Mouse (Mus musculus): ENCODE measurements at regions not wholly inside any gene's neighbourhood (a gene's known extent, or its start where the extent isn't known, plus 50 kb on each side); places are given as distances from the start of the nearest gene placed in this dataset.

DNA sequence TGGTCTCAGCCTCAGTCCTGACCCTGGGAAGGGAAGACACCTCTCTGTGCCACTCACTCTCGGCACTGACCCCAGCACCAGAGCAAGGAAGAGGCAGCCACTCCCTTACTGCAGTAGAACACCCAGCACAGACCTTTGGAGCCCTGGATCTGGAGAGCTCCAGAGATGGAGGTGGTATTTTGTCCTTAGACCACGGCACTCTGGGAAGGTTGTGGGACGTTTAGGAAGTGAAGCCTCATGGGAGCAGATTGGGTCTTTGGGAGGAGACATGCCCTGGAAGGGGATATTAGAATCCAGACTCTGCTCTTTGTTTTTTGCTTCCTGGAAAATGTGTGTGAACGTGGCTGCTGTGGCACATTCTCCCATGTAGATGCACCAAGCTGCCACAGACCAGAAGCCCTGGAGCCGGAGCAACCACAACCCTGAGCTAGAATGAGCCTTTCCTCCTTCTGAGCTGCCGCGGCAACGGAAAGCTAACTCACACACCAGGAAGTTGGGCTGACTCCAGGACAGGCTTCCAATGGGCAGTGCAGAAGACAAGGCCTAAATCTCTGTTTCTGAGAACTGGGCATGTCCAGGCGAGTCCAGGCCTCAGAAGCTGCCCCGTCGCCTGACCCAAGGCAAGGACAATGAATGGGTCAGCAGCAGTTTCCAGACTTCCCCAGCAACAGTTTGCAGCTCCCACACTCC is 356.9 kb upstream of the Kcnab2 start:
- no peak for ATAC-seq (replicated peaks; ENCODE audit: insufficient number of reproducible peaks, insufficient read depth, low FRiP score, low read depth)
- no peaks in the 10 kb centered on the region for H3K4me1 ChIP-seq (replicated peaks)
- 67% methylated on average over 11 of the region's 11 CpGs for WGBS

DNA sequence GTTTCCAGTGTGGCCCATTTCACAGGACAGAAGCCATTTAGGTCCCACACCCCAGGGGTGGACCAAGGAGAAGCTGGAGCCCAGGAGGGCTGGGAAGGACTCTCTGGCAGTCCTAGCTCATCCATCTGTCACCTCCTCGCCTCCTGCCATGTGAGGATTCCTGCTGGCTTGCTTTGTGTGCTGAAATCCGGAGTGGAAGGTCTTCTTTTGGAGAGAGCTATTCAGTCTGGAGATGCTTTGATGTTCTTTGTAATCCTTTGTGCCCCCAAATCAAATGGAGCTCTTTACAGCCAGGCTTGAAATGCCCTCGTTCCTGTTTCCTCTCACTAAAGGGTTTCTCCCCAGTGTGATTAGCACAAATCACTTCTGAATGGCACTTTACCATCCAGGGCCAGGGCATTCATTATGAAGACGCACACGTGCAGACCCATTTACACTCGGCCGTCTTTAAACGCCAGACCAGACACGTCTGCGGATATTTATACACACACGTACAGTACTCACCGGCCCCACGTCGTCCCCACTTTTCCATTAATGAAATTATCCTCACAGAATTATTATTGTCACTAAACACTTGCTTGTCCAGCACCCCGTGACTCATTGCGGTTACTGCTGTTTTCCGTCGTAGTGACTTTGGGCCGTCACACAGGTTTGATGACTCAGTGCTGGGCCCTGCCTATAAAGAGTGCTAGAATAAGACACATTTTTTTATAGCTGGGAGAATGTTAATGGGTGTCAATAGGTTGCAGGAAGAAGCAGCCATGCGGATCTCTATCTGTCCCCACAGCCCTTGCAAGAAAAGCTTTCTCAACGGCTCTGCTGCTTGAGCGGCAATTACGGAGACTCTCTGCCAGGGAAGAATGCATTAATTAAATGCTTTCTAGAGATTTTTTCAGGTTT is 356.0 kb upstream of the Kcnab2 start:
- Histone ChIP-seq H3K9me3 (replicated peaks) (no peaks in the 10 kb centered on the region; the same call in 1 of the 2 replicates), H3K36me3 (no peaks in the 10 kb centered on the region), H3K27ac (no peak overlapping the region), H3K4me2 (no peak overlapping the region), H3K9ac (no peak overlapping the region), H3K4me3 (no peak overlapping the region), H3K27me3 (no peaks in the 10 kb centered on the region), H3K4me1 (replicated peaks) (no peaks in the 10 kb centered on the region)
- ATAC-seq (replicated peaks; ENCODE audit: insufficient number of reproducible peaks, insufficient read depth, low FRiP score, low read depth) = no peak
- 59% methylated on average over 23 of the region's 23 CpGs for WGBS

More for the DNA sequence above, 356.9 kb upstream of the Kcnab2 start:
- Histone ChIP-seq H3K36me3 (no peaks in the 10 kb centered on the region), H3K27ac (no peak overlapping the region), H3K4me3 (no peak overlapping the region), H3K27me3 (no peaks in the 10 kb centered on the region), H3K4me2 (no peak overlapping the region), H3K9ac (no peak overlapping the region), H3K9me3 (replicated peaks) (no peaks in the 10 kb centered on the region; the same call in 1 of the 2 replicates)

DNA sequence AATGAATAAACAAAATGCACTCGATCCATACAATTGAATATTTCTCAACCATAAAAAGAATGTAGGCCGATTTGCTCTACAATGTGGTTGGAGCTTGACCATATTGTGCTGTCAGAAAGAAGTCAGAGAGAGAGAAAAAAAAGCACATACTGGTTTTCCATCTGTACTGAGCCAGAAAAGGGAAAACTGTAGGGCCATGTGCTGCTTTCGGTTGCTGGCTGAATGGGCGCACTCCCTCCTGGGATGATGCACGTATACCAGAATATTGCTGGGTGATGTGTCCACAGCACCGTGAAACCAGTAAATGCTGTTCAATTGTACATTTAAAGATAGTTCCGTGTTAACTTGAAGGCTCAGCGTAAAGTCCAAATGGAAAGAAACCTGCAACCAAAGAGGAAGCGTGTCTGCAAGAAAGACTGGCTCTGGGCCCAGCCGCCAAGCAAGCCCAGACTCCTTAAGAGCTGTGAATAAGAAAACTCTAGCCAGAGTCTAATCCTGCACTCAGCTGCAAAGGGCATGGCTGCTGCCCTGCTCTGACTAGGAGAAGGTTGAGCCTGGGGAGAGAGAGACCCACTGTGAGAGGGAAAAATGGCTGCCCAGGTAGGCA is 355.2 kb upstream of the Kcnab2 start:
- Histone ChIP-seq H3K4me1 (replicated peaks) (no peaks in the 10 kb centered on the region), H3K9me3 (replicated peaks) (peaks cover 4% of the 10 kb centered on the region; the same call in 1 of the 2 replicates), H3K9ac (no peak overlapping the region), H3K36me3 (no peaks in the 10 kb centered on the region), H3K27ac (no peak overlapping the region), H3K27me3 (no peaks in the 10 kb centered on the region), H3K4me2 (no peak overlapping the region), H3K4me3 (no peak overlapping the region)
- no peak for ATAC-seq (replicated peaks; ENCODE audit: insufficient number of reproducible peaks, insufficient read depth, low FRiP score, low read depth)
- WGBS = 83% methylated on average over 10 of the region's 10 CpGs

DNA sequence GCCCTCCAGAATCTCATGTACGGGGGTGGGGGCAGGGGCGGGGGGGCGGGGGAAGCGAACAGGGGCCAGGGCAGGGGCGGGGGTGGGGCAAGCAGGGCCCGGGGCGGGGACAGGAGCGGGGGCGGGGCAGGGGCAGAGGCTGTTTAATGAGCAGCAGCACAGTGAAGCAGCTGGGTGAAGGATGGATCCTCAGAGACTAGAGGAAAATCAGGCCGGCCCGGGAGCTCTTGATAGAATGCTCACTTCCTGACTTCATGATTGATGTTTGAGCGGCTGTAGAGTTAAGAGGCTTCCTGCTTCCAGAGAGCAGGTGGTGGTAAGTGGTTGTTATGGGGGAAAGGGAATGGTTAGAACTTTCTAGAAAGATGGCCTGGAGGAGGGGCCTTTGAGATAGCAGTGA is 347.5 kb upstream of the Kcnab2 start:
- no peaks in the 10 kb centered on the region for H3K4me1 ChIP-seq (replicated peaks)
- 32% methylated on average over 12 of the region's 12 CpGs for WGBS
- no peaks in the 10 kb centered on the region for H3K36me3 ChIP-seq
- no peak overlapping the region for H3K27ac ChIP-seq
- no peak overlapping the region for H3K9ac ChIP-seq
- no peak overlapping the region for H3K4me2 ChIP-seq
- no peak overlapping the region for H3K4me3 ChIP-seq
- ATAC-seq (replicated peaks; ENCODE audit: insufficient number of reproducible peaks, insufficient read depth, low FRiP score, low read depth) = no peak
- H3K9me3 ChIP-seq (replicated peaks) = peaks cover 9% of the 10 kb centered on the region; the same call in 1 of the 2 replicates
- H3K27me3 ChIP-seq = no peaks in the 10 kb centered on the region

DNA sequence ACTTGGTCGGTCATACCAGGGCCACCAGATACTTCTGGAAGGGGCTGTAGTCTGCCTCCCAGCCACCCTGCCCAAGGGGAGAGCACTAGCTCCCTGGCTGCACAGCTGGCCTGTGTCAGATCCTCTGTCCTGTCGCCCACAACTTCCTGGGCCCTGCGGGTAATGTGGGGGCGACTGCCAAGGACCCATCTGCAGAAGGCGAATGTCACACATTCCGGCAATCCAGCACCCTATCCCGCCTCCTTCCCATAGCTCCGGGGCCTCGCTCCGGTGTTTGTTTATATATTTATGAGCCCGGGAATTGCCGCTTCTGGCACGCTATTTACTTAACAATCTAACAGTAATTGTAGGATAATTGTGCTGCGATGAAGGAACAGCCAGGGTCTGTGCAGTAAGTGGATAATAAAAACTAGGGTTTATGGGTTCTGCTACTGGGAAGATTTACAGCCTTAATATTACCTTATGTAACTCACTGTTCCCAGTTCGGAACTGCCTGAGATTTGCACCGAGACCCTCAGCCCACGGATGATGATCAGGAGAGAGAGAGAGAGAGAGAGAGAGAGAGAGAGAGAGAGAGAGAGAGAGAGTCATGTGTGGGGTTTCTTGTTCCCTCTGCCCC is 338.6 kb upstream of the Kcnab2 start:
- Histone ChIP-seq H3K4me1 (replicated peaks) (no peaks in the 10 kb centered on the region), H3K4me3 (no peak overlapping the region), H3K27me3 (no peaks in the 10 kb centered on the region), H3K9me3 (replicated peaks) (no peaks in the 10 kb centered on the region), H3K36me3 (no peaks in the 10 kb centered on the region), H3K4me2 (no peak overlapping the region), H3K9ac (no peak overlapping the region), H3K27ac (no peak overlapping the region)
- no peak for ATAC-seq (replicated peaks; ENCODE audit: insufficient number of reproducible peaks, insufficient read depth, low FRiP score, low read depth)
- WGBS = 67% methylated on average over 17 of the region's 17 CpGs

DNA sequence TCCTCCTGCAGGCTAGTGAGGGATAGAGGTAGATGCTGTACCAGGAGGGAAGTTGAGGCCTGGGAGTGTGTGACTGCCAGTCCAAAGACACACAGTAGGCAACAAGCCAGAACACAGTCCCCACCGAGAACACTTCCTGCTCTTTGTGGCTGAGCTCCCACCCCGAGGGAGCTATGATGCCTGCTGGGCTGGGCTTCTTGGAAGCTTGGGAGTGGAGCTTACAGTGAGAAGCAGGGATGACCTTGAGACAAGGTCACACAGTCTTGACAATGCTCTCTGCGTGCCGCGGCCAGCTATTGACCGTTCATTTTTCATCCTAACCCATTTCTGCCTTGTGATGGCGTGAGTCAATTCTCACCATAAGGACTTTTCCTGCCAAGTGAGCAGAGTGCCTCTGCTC is 328.9 kb upstream of the Kcnab2 start:
- ATAC-seq (replicated peaks; ENCODE audit: insufficient number of reproducible peaks, insufficient read depth, low FRiP score, low read depth) = no peak
- Histone ChIP-seq H3K4me2 (no peak overlapping the region), H3K36me3 (no peaks in the 10 kb centered on the region), H3K27me3 (no peaks in the 10 kb centered on the region), H3K4me3 (no peak overlapping the region), H3K4me1 (replicated peaks) (no peaks in the 10 kb centered on the region), H3K9me3 (replicated peaks) (no peaks in the 10 kb centered on the region), H3K9ac (no peak overlapping the region), H3K27ac (no peak overlapping the region)
- WGBS = 76% methylated on average over 7 of the region's 7 CpGs

DNA sequence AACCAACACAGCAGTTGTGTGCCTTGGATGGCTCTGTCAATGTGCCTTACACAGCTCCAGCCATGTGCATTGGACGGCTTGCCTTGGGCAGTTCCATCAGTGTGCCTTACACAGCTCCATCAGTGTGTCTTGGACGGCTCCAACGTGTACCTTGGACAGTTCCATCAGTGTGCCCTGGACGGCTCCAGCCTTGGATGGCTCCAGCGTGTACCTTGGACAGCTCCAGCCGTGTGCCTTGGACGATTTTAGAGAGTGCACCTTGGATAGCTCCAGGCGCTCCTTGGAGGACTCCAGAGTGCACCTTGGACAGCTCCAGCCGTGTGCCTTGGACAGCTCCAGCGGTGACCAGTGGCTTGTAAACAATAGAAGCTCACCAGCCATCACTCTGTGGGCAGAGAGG is 321.7 kb upstream of the Kcnab2 start:
- no peaks in the 10 kb centered on the region for H3K36me3 ChIP-seq
- H3K9me3 ChIP-seq (replicated peaks) = 0 out of 2 replicates have a peak, but pooled peaks cover 4% of the 10 kb centered on the region
- H3K4me1 ChIP-seq (replicated peaks) = no peaks in the 10 kb centered on the region
- H3K4me2 ChIP-seq = no peak overlapping the region
- no peak overlapping the region for H3K9ac ChIP-seq
- no peak overlapping the region for H3K4me3 ChIP-seq
- no peaks in the 10 kb centered on the region for H3K27me3 ChIP-seq
- peak; percentile 68 for ATAC-seq (replicated peaks; ENCODE audit: insufficient number of reproducible peaks, insufficient read depth, low FRiP score, low read depth)
- no peak overlapping the region for H3K27ac ChIP-seq
- WGBS = 15% methylated on average over 10 of the region's 10 CpGs

DNA sequence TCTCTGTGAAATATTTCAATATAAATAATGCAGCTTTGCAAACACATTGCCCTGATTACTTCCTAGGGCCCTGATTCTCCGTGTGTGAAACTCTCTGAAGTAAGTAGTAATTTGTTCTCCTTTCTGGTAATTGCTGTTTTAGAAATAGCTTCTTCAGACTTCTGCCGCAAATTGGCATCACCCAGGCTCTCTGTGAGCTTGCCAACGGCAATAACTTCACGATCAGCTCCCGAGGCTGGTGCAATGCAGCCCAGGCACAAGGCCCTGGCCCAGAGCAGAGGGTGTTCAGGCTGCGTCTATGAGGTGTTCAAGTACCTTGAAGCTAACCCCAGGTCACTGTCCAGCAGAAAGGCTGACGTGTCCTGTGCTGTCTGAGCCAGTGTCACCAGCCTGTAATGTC is 310.8 kb upstream of the Kcnab2 start:
- H3K36me3 ChIP-seq = no peaks in the 10 kb centered on the region
- H3K4me2 ChIP-seq = no peak overlapping the region
- ATAC-seq (replicated peaks; ENCODE audit: insufficient number of reproducible peaks, insufficient read depth, low FRiP score, low read depth) = no peak
- no peaks in the 10 kb centered on the region for H3K4me1 ChIP-seq (replicated peaks)
- no peaks in the 10 kb centered on the region; the same call in 1 of the 2 replicates for H3K9me3 ChIP-seq (replicated peaks)
- H3K9ac ChIP-seq = no peak overlapping the region
- H3K27me3 ChIP-seq = no peaks in the 10 kb centered on the region
- no peak overlapping the region for H3K27ac ChIP-seq
- no peak overlapping the region for H3K4me3 ChIP-seq
- 70% methylated on average over 7 of the region's 7 CpGs for WGBS

DNA sequence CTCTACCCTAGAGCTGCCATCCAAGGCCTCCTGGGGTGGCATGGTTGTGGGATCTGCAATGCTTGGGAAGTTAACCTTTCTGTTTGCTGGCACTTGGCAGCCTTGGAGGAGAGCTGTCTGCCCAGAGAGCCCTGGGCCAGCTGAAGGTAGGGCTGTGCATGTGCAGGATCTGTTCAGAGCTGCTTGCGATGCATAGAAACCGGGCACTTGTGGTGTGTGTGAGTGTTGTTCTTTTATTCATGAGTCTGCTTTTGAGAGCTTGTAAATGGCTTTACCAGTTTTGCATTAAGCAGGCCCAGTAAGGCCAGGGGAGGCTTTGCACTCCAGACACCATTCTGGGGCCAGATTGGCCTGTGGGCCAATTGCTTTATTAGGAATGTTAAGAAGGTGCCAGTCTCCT is 307.3 kb upstream of the Kcnab2 start:
- Histone ChIP-seq H3K4me1 (replicated peaks) (no peaks in the 10 kb centered on the region), H3K4me2 (no peak overlapping the region), H3K9me3 (replicated peaks) (no peaks in the 10 kb centered on the region; the same call in 1 of the 2 replicates), H3K27me3 (no peaks in the 10 kb centered on the region), H3K9ac (no peak overlapping the region), H3K27ac (no peak overlapping the region), H3K36me3 (no peaks in the 10 kb centered on the region), H3K4me3 (no peak overlapping the region)
- ATAC-seq (replicated peaks; ENCODE audit: insufficient number of reproducible peaks, insufficient read depth, low FRiP score, low read depth) = no peak
- 74% methylated on average over 2 of the region's 2 CpGs for WGBS

DNA sequence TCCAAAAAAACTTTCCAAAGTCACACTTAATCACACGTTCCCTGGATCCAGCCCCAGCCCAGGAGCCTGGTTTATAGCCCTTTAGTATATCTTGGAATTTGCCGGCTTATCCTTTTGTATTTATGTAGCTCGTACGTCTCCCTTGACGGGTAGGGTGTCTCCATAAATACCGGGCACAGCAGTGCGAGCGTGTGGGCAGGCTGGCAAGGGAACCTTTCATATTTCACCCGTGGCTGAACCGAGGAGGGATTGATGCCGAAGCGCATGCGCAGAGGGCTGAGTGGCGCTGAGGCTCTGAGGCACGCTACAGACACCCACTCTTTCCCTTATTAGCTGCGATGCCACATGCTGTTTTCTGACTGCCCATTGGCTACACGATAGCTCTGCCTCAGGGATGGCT is 301.9 kb upstream of the Kcnab2 start:
- H3K9ac ChIP-seq = no peak overlapping the region
- no peaks in the 10 kb centered on the region for H3K9me3 ChIP-seq (replicated peaks)
- no peak overlapping the region for H3K4me2 ChIP-seq
- H3K27me3 ChIP-seq = no peaks in the 10 kb centered on the region
- WGBS = 70% methylated on average over 17 of the region's 17 CpGs
- no peaks in the 10 kb centered on the region for H3K4me1 ChIP-seq (replicated peaks)
- no peak for ATAC-seq (replicated peaks; ENCODE audit: insufficient number of reproducible peaks, insufficient read depth, low FRiP score, low read depth)
- no peak overlapping the region for H3K27ac ChIP-seq
- H3K36me3 ChIP-seq = no peaks in the 10 kb centered on the region
- H3K4me3 ChIP-seq = no peak overlapping the region

DNA sequence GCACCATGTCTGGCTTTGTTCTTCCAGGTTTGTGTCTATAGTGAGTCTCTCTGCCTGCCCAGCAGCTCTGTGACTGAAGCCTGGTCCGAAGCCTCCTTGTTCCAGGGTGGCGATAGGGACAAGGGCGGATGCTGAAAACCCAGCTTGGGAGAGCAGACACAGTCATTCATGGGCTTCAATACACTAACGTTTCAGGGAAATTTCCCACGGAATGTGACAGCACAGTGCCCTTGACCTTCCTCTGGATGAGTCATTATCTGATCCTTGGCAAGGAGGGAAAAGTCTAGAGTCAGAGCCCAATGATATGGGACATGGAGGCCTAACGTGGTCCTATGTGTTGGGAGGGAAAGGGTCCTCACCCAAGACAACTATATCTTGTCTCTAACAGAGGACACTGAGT is 298.1 kb upstream of the Kcnab2 start:
- Histone ChIP-seq H3K27ac (no peak overlapping the region), H3K36me3 (no peaks in the 10 kb centered on the region), H3K4me2 (no peak overlapping the region), H3K4me3 (no peak overlapping the region), H3K27me3 (no peaks in the 10 kb centered on the region), H3K9ac (no peak overlapping the region), H3K4me1 (replicated peaks) (no peaks in the 10 kb centered on the region), H3K9me3 (replicated peaks) (no peaks in the 10 kb centered on the region)
- no peak for ATAC-seq (replicated peaks; ENCODE audit: insufficient number of reproducible peaks, insufficient read depth, low FRiP score, low read depth)
- WGBS = 72% methylated on average over 6 of the region's 6 CpGs
